Mouse (Mus musculus) bone marrow macrophage, adult 2 months (primary cell): ENCODE results near the gene Kcnd2.

Source experiments
- CTCF ChIP-seq: IDR thresholded peaks from 2 replicates; pipeline ENCODE4 v1.5.1; 2012; ENCODE audit warnings: low read depth, mild to moderate bottlenecking, low read length, moderate library complexity
- POLR2A ChIP-seq: IDR thresholded peaks from 2 replicates; pipeline ENCODE4 v1.6.1; 2012; ENCODE audit warnings: mild to moderate bottlenecking, low read depth, low read length, borderline replicate concordance

DNA sequence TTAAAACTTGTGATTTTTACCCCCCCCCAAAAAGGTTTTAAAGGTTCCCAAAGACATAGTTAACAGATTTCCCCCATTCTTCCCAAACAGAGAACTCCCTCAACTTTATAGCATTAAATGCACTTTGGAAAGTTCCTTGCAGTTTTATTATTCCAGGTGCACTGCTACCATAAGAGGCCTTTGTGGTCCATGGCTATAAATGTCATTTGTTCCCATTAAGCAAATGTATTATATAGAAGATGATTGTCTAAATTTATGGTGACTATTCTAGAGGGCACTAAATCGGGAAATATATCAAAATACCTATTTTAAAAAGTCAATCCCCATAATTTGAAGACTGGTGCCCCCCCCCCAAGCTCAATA, 554.1 kb downstream of the Kcnd2 start:
- TF ChIP-seq CTCF (no peak), POLR2A (no peak)
